In the genomic region with DNA sequence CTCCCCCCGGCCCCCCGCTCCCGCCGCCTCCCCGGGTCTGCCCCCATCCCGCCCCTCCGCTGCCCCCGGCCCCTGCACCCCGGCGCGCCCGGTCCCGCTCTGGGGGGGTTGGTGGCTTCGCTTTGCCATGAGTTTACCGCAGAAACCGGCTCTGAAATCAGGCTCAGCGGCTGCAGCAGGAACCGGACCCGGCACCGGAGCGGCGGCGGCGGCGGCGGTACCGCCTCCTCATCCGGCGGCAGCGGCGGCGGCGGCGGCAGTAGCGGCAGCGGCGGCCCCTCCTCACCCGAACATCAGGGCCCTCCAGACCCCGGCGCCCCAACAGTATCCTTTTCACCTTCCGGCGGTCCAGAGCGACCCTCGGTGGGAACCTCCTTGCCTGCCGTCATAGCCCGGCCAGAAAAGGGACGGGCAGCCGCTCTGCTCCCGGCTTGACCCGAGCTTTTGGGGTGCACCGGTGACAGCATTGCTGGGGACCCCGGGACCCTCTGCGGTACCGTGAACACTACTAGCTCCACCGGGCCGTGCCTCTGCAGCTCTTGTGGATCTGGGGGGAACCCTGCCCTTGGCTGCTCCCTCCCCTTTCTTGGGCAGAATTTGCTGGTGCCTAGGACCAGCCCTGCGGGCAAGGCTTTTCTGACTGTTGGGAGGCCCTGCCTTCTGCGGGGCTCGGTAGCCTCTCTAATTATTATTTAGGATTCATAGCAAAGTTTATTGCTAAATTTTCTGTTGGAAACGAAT, we compare ENCODE assay signal across 8 mouse cellular contexts. TPM values are rescaled to one million over a fixed set of nuclear protein-coding genes. Genes with fewer than 3 reads are reported as not detected.
DNase-seq lines count a peak whose midpoint lies in the region; ATAC-seq and TF ChIP-seq lines count a peak whose summit lies in the region.

No protein-coding gene starts in this region.

- H3K27me3 ChIP-seq in CH12.LX (replicated peaks): peaks cover 6% of the 10 kb centered on the region
- peaks cover 7% of the 10 kb centered on the region for H3K27me3 ChIP-seq in embryonic facial prominence, embryonic 15.5 days

- H3K4me1 ChIP-seq in CH12.LX (ENCODE audit: control insufficient read depth in 1 of 2, insufficient read depth in 2 of 2): peaks cover 4 to 24% of the 10 kb centered on the region in 2 experiments
- peaks cover 34% of the 10 kb centered on the region for H3K4me1 ChIP-seq in embryonic facial prominence, embryonic 15.5 days

- peaks cover 19 to 33% of the 10 kb centered on the region in 2 experiments for H3K36me3 ChIP-seq in CH12.LX (replicated peaks in 1 of 2; ENCODE audit: control insufficient read depth in 1 of 2, insufficient read depth in 1 of 2, low read length in 1 of 2)
- peaks cover 25% of the 10 kb centered on the region for H3K36me3 ChIP-seq in embryonic facial prominence, embryonic 15.5 days

- in situ Hi-C loops in CH12.LX (cut with MboI; ENCODE audit: low pct_ligation_motif_present, low pct_unique_long_range_greater_than_20kb, low sequenced_read_pairs): no loop called here

- peak overlapping the region; percentile 56 for H3K4me2 ChIP-seq in CH12.LX (ENCODE audit: insufficient read depth, low read depth, poor library complexity, severe bottlenecking)
- H3K4me2 ChIP-seq in embryonic facial prominence, embryonic 15.5 days (replicated peaks): peak overlapping the region; percentile 74

- peak overlapping the region; percentile 24; the same call in 1 of the 2 replicates for H3K27ac ChIP-seq in CH12.LX (ENCODE audit: insufficient read depth, low read depth)
- H3K27ac ChIP-seq in embryonic facial prominence, embryonic 15.5 days (replicated peaks): peak overlapping the region; percentile 95

- H3K4me3 ChIP-seq in CH12.LX (replicated peaks in 1 of 3; ENCODE audit: low read depth in 2 of 3, low read length in 2 of 3, poor library complexity in 1 of 3): peak overlapping the region; percentile 68 to 93 (median 72)
- peak overlapping the region; percentile 92 for H3K4me3 ChIP-seq in embryonic facial prominence, embryonic 15.5 days (replicated peaks)

- no peak for DNase-seq in CH12.LX (ENCODE audit: extremely low read depth)
- peak; percentile 55 for DNase-seq in adrenal gland, postnatal 25 days
- peak; percentile 61 to 63 for DNase-seq in heart, postnatal 10 days
- DNase-seq in layer of hippocampus, postnatal 14 days (ENCODE audit: low spot score in 2 of 2): peak; percentile 41 to 45
- DNase-seq in right cerebral cortex, postnatal 4 days: peak; percentile 52

- TF ChIP-seq POLR2A in CH12.LX (IDR thresholded peaks at IDR 0.05; ENCODE audit: low read depth, low read length): no peak

- no peak for TF ChIP-seq RAD21 in CH12.LX (IDR thresholded peaks at IDR 0.05; ENCODE audit: low read depth, low read length)

- intact Hi-C loops in heart, postnatal 10 days (cut with DNase I): no loop called here

- peaks cover 40% of the 10 kb centered on the region for H3K79me2 ChIP-seq in CH12.LX (replicated peaks; ENCODE audit: control insufficient read depth, extremely low read depth, insufficient read depth, poor library complexity, severe bottlenecking)

- peaks cover 7% of the 10 kb centered on the region for H3K9me3 ChIP-seq in CH12.LX (replicated peaks; ENCODE audit: low read length)
- H3K9me3 ChIP-seq in embryonic facial prominence, embryonic 15.5 days (replicated peaks): 0 out of 2 replicates have a peak, but pooled peaks cover 4% of the 10 kb centered on the region

- no peak for TF ChIP-seq EP300 in CH12.LX (IDR thresholded peaks at IDR 0.05; ENCODE audit: low read length)

- no peak for ATAC-seq in embryonic facial prominence, embryonic 15.5 days (ENCODE audit: insufficient number of reproducible peaks, low FRiP score, low TSS enrichment, low read depth)
- ATAC-seq in megakaryocyte, adult 5-6 weeks (ENCODE audit: poor library complexity, severe bottlenecking): peak; percentile 8; the same call in 1 of the 2 replicates
- no peak for ATAC-seq in frontal cortex, adult (ENCODE audit: low TSS enrichment)

- no peak for TF ChIP-seq CTCF in CH12.LX (conservative IDR thresholded peaks at IDR 0.05 in 1 of 2, IDR thresholded peaks at IDR 0.05 in 1 of 2; ENCODE audit: low read depth in 2 of 2, low read length in 2 of 2)

- H3K9ac ChIP-seq in CH12.LX (ENCODE audit: insufficient read depth, low read depth): peak overlapping the region; percentile 88
- peak overlapping the region; percentile 96 for H3K9ac ChIP-seq in embryonic facial prominence, embryonic 15.5 days

- WGBS in embryonic facial prominence, embryonic 15.5 days: under 1% methylated on average over 44 of the region's 60 CpGs

- dilution Hi-C loops in CH12.LX (cut with MboI; ENCODE audit: extremely low pct_ligation_motif_present, extremely low pct_unique_long_range_greater_than_20kb, low sequenced_read_pairs): no loop called here

TF ChIP-seq in CH12.LX, 34 proteins besides CTCF, POLR2A, EP300 and RAD21:
- 0 out of 2 replicates have a peak, but pooled peaks have one; percentile 54 for TF ChIP-seq MXI1 (IDR thresholded peaks at IDR 0.05; ENCODE audit: low read depth, low read length)
- no peak for TF ChIP-seq NELFE (IDR thresholded peaks at IDR 0.05; ENCODE audit: low read depth, low read length)
TF ChIP-seq in CH12.LX: peak in this region for 1.

RNA-seq across cellular contexts. Expression of gene Eif4g3, which starts 1.2 kb away (rescaled TPM):
- total RNA-seq in CH12.LX (2012; rRNA removed) (22.3 and 24.0 TPM in 2 replicates), CH12.LX (2014; rRNA removed) (10.8 and 11.9 TPM in 2 replicates)
- polyA plus RNA-seq in CH12.LX (2012; ENCODE audit: insufficient read length, low read depth): 44.2 and 47.2 TPM in 2 replicates
- total RNA-seq in adrenal gland, postnatal 25 days (2021): 153 and 166 TPM in 2 replicates
- polyA plus RNA-seq in embryonic facial prominence, embryonic 15.5 days (2015; fragmentation: Nextera tagmentation; extraction: Ambion mirVana): 34.7 and 36.2 TPM in 2 replicates
- 10 to 100 TPM; 59.1 to 60.6 TPM for total RNA-seq in heart, postnatal 10 days (2021)
- 100 to 1,000 TPM; 162 to 164 TPM for total RNA-seq in layer of hippocampus, postnatal 14 days (2021)
- total RNA-seq in megakaryocyte, adult 5-6 weeks (2015): 65.6 and 77.6 TPM in 2 replicates
- total RNA-seq in megakaryocyte, adult 5-6 weeks (2017): 47.6 and 64.3 TPM in 2 replicates
